Mouse (Mus musculus): ENCODE measurements around the gene Nuak2. TPM values are rescaled to one million over a fixed set of nuclear protein-coding genes. Genes with fewer than 3 reads are reported as not detected.
"Not testable (repeated sequence)": the region's sequence is repeated elsewhere in the genome, so short reads cannot be mapped to it uniquely, and the experiment has no call there.

The Nuak2 gene
- total and polyA plus RNA-seq, 2 experiments from 2014 or later = 7.7 to 7.9 TPM

DNA sequence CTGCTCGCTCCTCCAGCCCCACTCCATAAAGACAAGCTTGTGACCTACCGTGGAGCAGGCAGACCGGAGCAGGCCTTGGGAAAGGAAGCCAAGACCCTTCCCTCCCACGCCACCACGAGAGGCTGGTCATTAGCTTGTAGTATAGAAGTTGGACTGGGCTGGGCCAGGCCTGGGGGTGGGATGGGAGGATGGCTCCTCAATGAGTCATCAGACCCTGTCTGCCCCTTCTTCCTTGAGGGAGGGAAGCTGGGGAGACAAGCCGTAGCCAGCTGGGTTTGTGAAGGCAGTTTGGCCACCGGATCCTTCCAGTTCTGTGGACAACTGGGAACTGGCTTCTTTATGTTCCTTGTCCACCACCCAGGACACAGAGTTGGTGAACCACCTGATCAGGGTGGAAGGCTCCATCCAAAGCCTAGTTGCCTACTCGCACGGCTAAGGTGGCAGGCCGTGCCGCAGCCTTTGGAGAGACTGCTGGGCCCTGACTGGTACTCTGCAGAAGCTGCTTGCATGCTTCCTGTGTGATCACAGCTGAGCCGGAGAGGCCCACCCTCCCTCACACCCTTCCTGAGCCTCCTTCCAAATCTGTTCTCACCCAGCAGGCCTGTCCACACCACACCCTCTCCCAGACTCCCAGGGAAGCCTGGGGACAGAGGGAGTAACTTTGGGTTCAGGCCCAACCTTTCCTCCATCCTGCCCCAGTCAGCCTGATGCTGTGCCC lies 30.4 kb downstream of the Nuak2 start:
- 91% methylated on average over 12 of the region's 12 CpGs for WGBS
- H3K27ac ChIP-seq = no peak overlapping the region
- no peak for ATAC-seq

DNA sequence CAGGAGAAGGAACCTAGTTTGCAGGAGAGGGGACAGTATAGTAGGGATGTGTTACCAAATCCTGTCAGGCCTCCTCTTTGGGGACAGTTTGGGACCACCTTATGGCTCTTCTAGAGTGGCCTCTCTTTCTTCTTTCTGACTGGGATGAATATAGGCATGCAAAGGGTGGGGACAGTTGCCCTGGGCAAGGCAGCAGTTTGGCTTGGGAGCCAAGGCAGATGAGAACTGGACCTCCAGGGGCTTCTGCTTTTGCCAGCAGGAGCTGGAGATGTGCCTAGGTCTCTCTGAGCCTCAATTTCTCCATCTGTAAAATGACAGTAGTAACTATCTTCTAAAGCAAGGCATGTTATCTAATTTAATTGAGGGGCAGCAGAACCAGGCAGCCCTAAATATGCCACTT lies 31.0 kb downstream of the Nuak2 start:
- no peaks in the 10 kb centered on the region for H3K27me3 ChIP-seq (ENCODE audit: insufficient read depth, low read length)
- H3K4me3 ChIP-seq (ENCODE audit: low read length) = no peak overlapping the region
- no peak overlapping the region for H3K9ac ChIP-seq (replicated peaks; ENCODE audit: low read length)
- no peak overlapping the region for H3K27ac ChIP-seq
- no peaks in the 10 kb centered on the region for H3K36me3 ChIP-seq (ENCODE audit: insufficient read depth, low read length)
- no peak for ATAC-seq
- H3K9me3 ChIP-seq (ENCODE audit: low read length) = 0 out of 2 replicates have a peak, but pooled peaks cover 4% of the 10 kb centered on the region
- H3K4me1 ChIP-seq (ENCODE audit: insufficient read depth, low read length) = no peaks in the 10 kb centered on the region
- H3K4me2 ChIP-seq (ENCODE audit: low read depth, low read length) = no peak overlapping the region
- DNase-seq (ENCODE audit: low spot score) = no peak
- no peak for TF ChIP-seq CTCF (IDR thresholded peaks at IDR 0.05; ENCODE audit: low read depth)

More for the DNA sequence above, 30.4 kb downstream of the Nuak2 start:
- Histone ChIP-seq H3K4me1 (ENCODE audit: insufficient read depth, low read length) (no peaks in the 10 kb centered on the region), H3K4me3 (ENCODE audit: low read length) (no peak overlapping the region), H3K36me3 (ENCODE audit: insufficient read depth, low read length) (no peaks in the 10 kb centered on the region), H3K9me3 (ENCODE audit: low read length) (0 out of 2 replicates have a peak, but pooled peaks cover 4% of the 10 kb centered on the region), H3K27me3 (ENCODE audit: insufficient read depth, low read length) (no peaks in the 10 kb centered on the region), H3K9ac (replicated peaks; ENCODE audit: low read length) (no peak overlapping the region), H3K4me2 (ENCODE audit: low read depth, low read length) (no peak overlapping the region)
- DNase-seq (ENCODE audit: low spot score) = no peak
- TF ChIP-seq CTCF (IDR thresholded peaks at IDR 0.05; ENCODE audit: low read depth) = no peak

DNA sequence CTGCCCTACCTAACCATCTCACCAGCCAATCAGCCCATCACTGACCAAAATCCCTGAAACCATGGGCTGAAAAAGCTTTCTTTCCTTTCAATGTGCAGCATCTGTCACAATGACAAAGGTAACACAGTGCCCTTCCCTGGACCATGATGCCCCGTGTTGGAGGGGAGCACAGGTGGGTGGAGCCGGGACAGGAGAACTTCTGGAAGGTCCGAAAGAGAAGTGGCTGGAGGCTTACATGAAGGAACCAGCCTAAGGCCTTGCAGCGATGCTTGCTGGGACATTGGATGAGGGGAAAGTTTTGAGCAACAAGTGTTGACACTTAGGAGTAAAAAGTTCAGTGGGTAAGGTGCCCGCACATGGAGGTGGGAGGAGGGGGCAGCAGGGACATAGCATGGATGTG lies 32.5 kb downstream of the Nuak2 start:
- Histone ChIP-seq H3K9ac (replicated peaks; ENCODE audit: low read length) (no peak overlapping the region), H3K36me3 (ENCODE audit: insufficient read depth, low read length) (no peaks in the 10 kb centered on the region), H3K27ac (no peak overlapping the region), H3K4me2 (ENCODE audit: low read depth, low read length) (no peak overlapping the region), H3K4me3 (ENCODE audit: low read length) (no peak overlapping the region), H3K4me1 (ENCODE audit: insufficient read depth, low read length) (no peaks in the 10 kb centered on the region), H3K27me3 (ENCODE audit: insufficient read depth, low read length) (no peaks in the 10 kb centered on the region), H3K9me3 (ENCODE audit: low read length) (0 out of 2 replicates have a peak, but pooled peaks cover 4% of the 10 kb centered on the region)
- no peak for DNase-seq (ENCODE audit: low spot score)
- ATAC-seq = no peak
- WGBS = 86% methylated on average over 5 of the region's 5 CpGs
- no peak for TF ChIP-seq CTCF (IDR thresholded peaks at IDR 0.05; ENCODE audit: low read depth)

GRCm38 (mm10) chr1:132349049-132349448 lies 33.1 kb downstream of the Nuak2 start:
- not testable (repeated sequence) for ATAC-seq; H3K27me3 ChIP-seq (ENCODE audit: insufficient read depth, low read length); H3K4me1 ChIP-seq (ENCODE audit: insufficient read depth, low read length); H3K36me3 ChIP-seq (ENCODE audit: insufficient read depth, low read length); H3K9me3 ChIP-seq (ENCODE audit: low read length); DNase-seq (ENCODE audit: low spot score); H3K4me3 ChIP-seq (ENCODE audit: low read length); H3K27ac ChIP-seq; H3K4me2 ChIP-seq (ENCODE audit: low read depth, low read length); H3K9ac ChIP-seq (replicated peaks; ENCODE audit: low read length)

- H3K4me1 ChIP-seq (ENCODE audit: insufficient read depth, low read length); H3K4me2 ChIP-seq (ENCODE audit: low read depth, low read length); H3K4me3 ChIP-seq (ENCODE audit: low read length); DNase-seq (ENCODE audit: low spot score); H3K27ac ChIP-seq; H3K9ac ChIP-seq (replicated peaks; ENCODE audit: low read length); ATAC-seq; H3K9me3 ChIP-seq (ENCODE audit: low read length); H3K27me3 ChIP-seq (ENCODE audit: insufficient read depth, low read length); H3K36me3 ChIP-seq (ENCODE audit: insufficient read depth, low read length): not testable (repeated sequence)
- WGBS = 83% methylated on average over 3 of the region's 3 CpGs
Observed at GRCm38 (mm10) chr1:132349601-132350000, 33.7 kb downstream of the Nuak2 start.

GRCm38 (mm10) chr1:132351058-132351457 lies 35.1 kb downstream of the Nuak2 start:
- Histone ChIP-seq H3K27me3 (ENCODE audit: insufficient read depth, low read length) (no peaks in the 10 kb centered on the region), H3K27ac (no peak overlapping the region), H3K4me2 (ENCODE audit: low read depth, low read length) (no peak overlapping the region), H3K36me3 (ENCODE audit: insufficient read depth, low read length) (no peaks in the 10 kb centered on the region), H3K9ac (replicated peaks; ENCODE audit: low read length) (no peak overlapping the region), H3K4me3 (ENCODE audit: low read length) (no peak overlapping the region), H3K4me1 (ENCODE audit: insufficient read depth, low read length) (no peaks in the 10 kb centered on the region), H3K9me3 (ENCODE audit: low read length) (0 out of 2 replicates have a peak, but pooled peaks cover 4% of the 10 kb centered on the region)
- ATAC-seq = no peak
- 95% methylated on average over 4 of the region's 4 CpGs for WGBS
- TF ChIP-seq CTCF (IDR thresholded peaks at IDR 0.05; ENCODE audit: low read depth) = peak; percentile 19; the same call in 1 of the 2 replicates
- no peak for DNase-seq (ENCODE audit: low spot score)

DNA sequence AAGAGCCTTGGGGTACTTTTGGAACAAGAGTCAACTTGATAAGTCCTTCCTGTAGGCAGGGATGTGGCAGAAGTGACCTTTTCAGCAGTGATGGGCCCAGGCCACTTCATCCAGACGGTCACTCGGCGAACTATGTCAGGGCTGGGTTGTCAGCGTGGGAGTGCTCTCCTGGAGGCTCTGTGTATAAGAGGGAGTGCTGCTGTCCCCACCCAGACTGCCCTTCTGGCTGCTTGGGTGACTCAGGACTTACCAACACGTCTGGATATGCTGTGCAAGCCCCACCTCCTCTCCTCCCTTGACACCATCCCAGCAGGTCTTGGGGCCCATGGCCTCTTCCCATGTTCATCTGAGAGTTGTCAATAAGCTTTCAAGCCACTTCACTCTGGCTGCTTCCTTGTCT lies 37.5 kb downstream of the Nuak2 start:
- H3K9me3 ChIP-seq (ENCODE audit: low read length) = 0 out of 2 replicates have a peak, but pooled peaks cover 4% of the 10 kb centered on the region
- H3K4me2 ChIP-seq (ENCODE audit: low read depth, low read length) = no peak overlapping the region
- 74% methylated on average over 5 of the region's 5 CpGs for WGBS
- H3K4me3 ChIP-seq (ENCODE audit: low read length) = no peak overlapping the region
- H3K27ac ChIP-seq = no peak overlapping the region
- no peaks in the 10 kb centered on the region for H3K4me1 ChIP-seq (ENCODE audit: insufficient read depth, low read length)
- H3K36me3 ChIP-seq (ENCODE audit: insufficient read depth, low read length) = peaks cover 3% of the 10 kb centered on the region
- H3K9ac ChIP-seq (replicated peaks; ENCODE audit: low read length) = no peak overlapping the region
- H3K27me3 ChIP-seq (ENCODE audit: insufficient read depth, low read length) = no peaks in the 10 kb centered on the region
- TF ChIP-seq CTCF (IDR thresholded peaks at IDR 0.05; ENCODE audit: low read depth) = no peak
- DNase-seq (ENCODE audit: low spot score) (no peak), ATAC-seq (no peak)

Data from hindbrain, postnatal 0 days (tissue).